Mouse (Mus musculus) E14TG2a.4 (cell line): ENCODE data around the gene Ppm1m.

Experiments
- CTCF ChIP-seq: conservative IDR thresholded peaks from 2 replicates; pipeline ENCODE4 v1.5.1; 2014; ENCODE audit warnings: low read length
- NANOG ChIP-seq: IDR thresholded peaks from 2 replicates; pipeline ENCODE4 v1.6.1; 2014; ENCODE audit warnings: borderline replicate concordance, low read length, mixed read lengths

DNA sequence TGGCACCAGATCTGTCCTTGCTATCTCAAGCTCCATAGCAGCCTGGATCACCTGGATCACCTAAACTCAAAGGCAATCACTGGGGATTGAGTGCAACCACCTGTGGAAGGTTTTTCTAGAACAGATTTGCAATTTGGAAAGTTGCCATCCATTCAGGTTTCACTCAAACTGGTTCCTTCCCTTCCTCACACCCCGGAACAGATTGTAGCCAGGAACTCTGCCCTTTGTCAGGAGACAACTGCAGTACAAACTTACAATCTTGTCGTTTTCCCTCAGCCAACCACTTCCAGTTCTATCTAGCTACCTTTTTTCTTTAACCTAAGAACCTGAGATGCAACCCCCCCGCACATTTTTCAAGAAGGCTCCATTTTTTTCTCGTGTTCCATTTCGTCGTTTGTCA, 29.6 kb downstream of the Ppm1m start:
- TF ChIP-seq CTCF (no peak), NANOG (no peak)
